Mouse (Mus musculus): Measurements from ENCODE around the gene Masp1.

DNA sequence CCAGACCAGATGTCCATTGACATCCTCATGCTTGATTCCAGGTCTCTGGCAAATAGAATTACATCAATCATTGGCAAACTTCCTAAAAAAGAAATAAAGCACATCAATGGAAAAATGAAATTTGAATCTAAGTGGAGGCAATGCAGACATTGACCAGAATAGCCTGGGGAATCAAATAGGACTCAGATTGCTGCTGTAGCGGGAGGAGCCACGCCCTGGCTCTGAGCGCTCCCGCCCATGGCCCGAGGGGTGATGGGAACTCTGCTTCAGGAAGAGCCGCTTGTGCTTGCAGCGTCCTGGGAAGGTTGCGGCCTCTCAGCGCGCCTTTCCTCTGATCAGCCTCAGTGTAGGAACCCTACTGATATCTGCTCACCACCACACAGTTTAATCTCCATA is 104.4 kb downstream of the Masp1 start:
- TF ChIP-seq CTCF (conservative IDR thresholded peaks at IDR 0.05 in 1 of 2, IDR thresholded peaks at IDR 0.05 in 1 of 2; ENCODE audit: low read depth in 2 of 2, low read length in 2 of 2), result no peak
- TF ChIP-seq MAX (IDR thresholded peaks at IDR 0.05; ENCODE audit: low read length), result no peak
